Mouse (Mus musculus): ENCODE measurements around the gene 1110051M20Rik. TPM values are rescaled to one million over a fixed set of nuclear protein-coding genes. Genes with fewer than 3 reads are reported as not detected.
A peak's percentile ranks its signal among the peaks of the same experiment; 100 is the strongest.

1110051M20Rik gene
- polyA plus RNA-seq, 1 experiment from 2014 or later, result 15.6 TPM

GRCm38 (mm10) chr2:91424061-91424720, 20.3 kb downstream of the 1110051M20Rik start:
- Histone ChIP-seq H3K27ac (ENCODE audit: low read depth, low read length) (peak overlapping the region; percentile 54; the same call in 1 of the 2 replicates), H3K27me3 (replicated peaks; ENCODE audit: control insufficient read depth, insufficient read depth, low read length) (no peaks in the 10 kb centered on the region), H3K36me3 (ENCODE audit: control insufficient read depth, insufficient read depth) (peaks cover 4% of the 10 kb centered on the region; the same call in 1 of the 2 replicates), H3K4me3 (ENCODE audit: low read depth, low read length) (no peak overlapping the region), H3K9ac (ENCODE audit: low read depth, low read length) (no peak overlapping the region), H3K4me1 (replicated peaks; ENCODE audit: control insufficient read depth, insufficient read depth, low read length) (0 out of 2 replicates have a peak, but pooled peaks cover 4% of the 10 kb centered on the region), H3K9me3 (ENCODE audit: control insufficient read depth) (no peaks in the 10 kb centered on the region), H3K4me2 (replicated peaks; ENCODE audit: low read depth) (no peak overlapping the region)
- 57% methylated on average over 7 of the region's 7 CpGs for WGBS
- peak; percentile 62 for ATAC-seq
- TF ChIP-seq CTCF (IDR thresholded peaks at IDR 0.05; ENCODE audit: low read depth), result no peak

DNA sequence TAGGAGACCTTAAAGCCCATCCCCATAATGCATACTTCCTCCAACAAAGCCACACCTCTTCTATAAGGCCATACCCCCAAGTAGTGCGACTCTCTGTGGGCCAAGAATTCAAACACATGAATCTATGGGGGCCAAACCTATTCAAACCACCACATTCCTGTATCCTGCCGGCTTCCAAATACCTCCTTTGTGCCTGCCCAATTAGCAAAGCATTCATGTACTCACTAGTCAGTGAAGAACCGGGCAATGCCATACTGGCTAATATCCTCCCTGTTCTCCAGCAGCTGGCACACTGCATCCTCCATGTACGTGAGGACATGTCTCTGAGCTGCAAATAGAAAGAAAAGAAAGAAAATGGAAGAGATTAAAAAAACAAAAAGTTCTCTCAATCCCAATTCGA, 22.9 kb downstream of the 1110051M20Rik start:
- ATAC-seq, result no peak
- Histone ChIP-seq H3K36me3 (ENCODE audit: control insufficient read depth, insufficient read depth) (peaks cover 4% of the 10 kb centered on the region; the same call in 1 of the 2 replicates), H3K4me2 (replicated peaks; ENCODE audit: low read depth) (no peak overlapping the region), H3K4me3 (ENCODE audit: low read depth, low read length) (no peak overlapping the region), H3K27ac (ENCODE audit: low read depth, low read length) (no peak overlapping the region), H3K9me3 (ENCODE audit: control insufficient read depth) (no peaks in the 10 kb centered on the region), H3K9ac (ENCODE audit: low read depth, low read length) (no peak overlapping the region), H3K4me1 (replicated peaks; ENCODE audit: control insufficient read depth, insufficient read depth, low read length) (0 out of 2 replicates have a peak, but pooled peaks cover 4% of the 10 kb centered on the region), H3K27me3 (replicated peaks; ENCODE audit: control insufficient read depth, insufficient read depth, low read length) (no peaks in the 10 kb centered on the region)
- WGBS, result 91% methylated on average over 5 of the region's 5 CpGs
- TF ChIP-seq CTCF (IDR thresholded peaks at IDR 0.05; ENCODE audit: low read depth), result no peak

DNA sequence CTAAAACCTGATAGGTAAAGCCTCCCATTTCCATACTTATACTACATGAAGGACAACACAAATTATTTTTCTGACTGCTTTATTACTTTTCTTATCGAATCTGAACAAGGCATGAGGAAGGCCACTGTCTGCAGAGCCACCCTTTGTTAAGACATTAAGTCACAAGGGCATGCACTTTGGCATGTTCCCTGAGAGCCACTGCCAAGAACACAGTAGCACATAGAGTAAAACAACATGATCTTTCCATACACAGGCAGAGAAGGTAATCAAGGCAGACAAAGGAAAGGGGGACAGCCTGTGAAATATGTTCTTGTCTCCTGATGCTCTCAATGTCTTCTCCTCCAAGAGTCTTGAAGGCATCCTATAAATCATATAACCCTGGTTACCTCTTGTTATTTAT, 30.7 kb downstream of the 1110051M20Rik start:
- no peak for ATAC-seq
- Histone ChIP-seq H3K9me3 (ENCODE audit: control insufficient read depth) (no peaks in the 10 kb centered on the region), H3K9ac (ENCODE audit: low read depth, low read length) (no peak overlapping the region), H3K27ac (ENCODE audit: low read depth, low read length) (no peak overlapping the region), H3K4me3 (ENCODE audit: low read depth, low read length) (no peak overlapping the region), H3K36me3 (ENCODE audit: control insufficient read depth, insufficient read depth) (no peaks in the 10 kb centered on the region), H3K4me1 (replicated peaks; ENCODE audit: control insufficient read depth, insufficient read depth, low read length) (no peaks in the 10 kb centered on the region), H3K27me3 (replicated peaks; ENCODE audit: control insufficient read depth, insufficient read depth, low read length) (no peaks in the 10 kb centered on the region), H3K4me2 (replicated peaks; ENCODE audit: low read depth) (no peak overlapping the region)
- TF ChIP-seq CTCF (IDR thresholded peaks at IDR 0.05; ENCODE audit: low read depth), result no peak
- 78% methylated on average over 1 of the region's 1 CpGs for WGBS

- H3K9ac ChIP-seq (ENCODE audit: low read depth, low read length), result no peak overlapping the region
- no peaks in the 10 kb centered on the region for H3K9me3 ChIP-seq (ENCODE audit: control insufficient read depth)
- no peak overlapping the region for H3K4me2 ChIP-seq (replicated peaks; ENCODE audit: low read depth)
- H3K4me3 ChIP-seq (ENCODE audit: low read depth, low read length), result no peak overlapping the region
- TF ChIP-seq CTCF (IDR thresholded peaks at IDR 0.05; ENCODE audit: low read depth), result no peak
- no peaks in the 10 kb centered on the region for H3K36me3 ChIP-seq (ENCODE audit: control insufficient read depth, insufficient read depth)
- ATAC-seq, result no peak
- H3K27me3 ChIP-seq (replicated peaks; ENCODE audit: control insufficient read depth, insufficient read depth, low read length), result no peaks in the 10 kb centered on the region
- H3K4me1 ChIP-seq (replicated peaks; ENCODE audit: control insufficient read depth, insufficient read depth, low read length), result no peaks in the 10 kb centered on the region
- WGBS, result 62% methylated on average over 5 of the region's 5 CpGs
- no peak overlapping the region for H3K27ac ChIP-seq (ENCODE audit: low read depth, low read length)
These were observed 32.1 kb downstream of the 1110051M20Rik start for GRCm38 (mm10) chr2:91412361-91412760.

DNA sequence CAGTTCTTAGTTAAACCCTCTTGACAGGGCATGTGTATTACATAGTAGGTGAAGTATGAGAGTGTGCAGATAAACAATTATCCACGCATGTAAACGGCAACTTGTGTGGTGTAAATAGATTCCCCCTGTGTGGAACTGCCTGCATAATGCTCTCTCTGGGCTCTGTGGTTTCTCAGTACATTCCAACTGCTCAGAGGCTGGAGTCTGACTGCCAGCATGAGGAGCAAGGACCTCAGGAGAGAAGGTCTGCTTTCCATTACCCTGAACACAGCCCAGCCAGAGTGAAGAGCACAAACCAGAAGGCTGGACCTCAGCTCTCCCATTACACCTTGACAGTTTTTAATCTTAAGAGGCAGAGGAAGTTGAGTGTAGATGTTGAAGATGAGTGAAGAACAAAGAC, 33.0 kb downstream of the 1110051M20Rik start:
- H3K27ac ChIP-seq (ENCODE audit: low read depth, low read length), result no peak overlapping the region

DNA sequence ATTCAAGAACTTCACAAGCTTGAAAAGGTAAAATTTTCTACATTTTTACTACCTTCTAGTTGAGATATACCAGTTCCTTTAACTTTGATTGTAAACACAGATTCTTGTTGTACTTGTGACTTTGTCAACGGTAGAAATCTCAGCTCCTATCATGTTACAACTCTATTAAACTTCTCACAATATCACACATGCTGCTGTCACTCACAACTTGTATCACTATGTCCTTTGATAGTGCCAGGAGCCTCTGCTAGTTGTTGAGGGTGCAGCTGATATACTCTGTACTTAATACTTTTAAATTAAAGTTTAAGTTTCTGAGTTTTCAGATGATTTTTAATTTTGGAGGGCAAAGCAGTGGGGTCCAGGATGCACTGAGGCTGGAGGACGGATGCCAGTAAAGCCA, 36.5 kb downstream of the 1110051M20Rik start:
- 78% methylated on average over 2 of the region's 2 CpGs for WGBS
- TF ChIP-seq CTCF (IDR thresholded peaks at IDR 0.05; ENCODE audit: low read depth), result no peak
- H3K4me1 ChIP-seq (replicated peaks; ENCODE audit: control insufficient read depth, insufficient read depth, low read length), result no peaks in the 10 kb centered on the region
- H3K27ac ChIP-seq (ENCODE audit: low read depth, low read length), result no peak overlapping the region
- no peaks in the 10 kb centered on the region for H3K27me3 ChIP-seq (replicated peaks; ENCODE audit: control insufficient read depth, insufficient read depth, low read length)
- no peaks in the 10 kb centered on the region for H3K36me3 ChIP-seq (ENCODE audit: control insufficient read depth, insufficient read depth)
- no peak overlapping the region for H3K4me3 ChIP-seq (ENCODE audit: low read depth, low read length)
- no peak overlapping the region for H3K4me2 ChIP-seq (replicated peaks; ENCODE audit: low read depth)
- no peaks in the 10 kb centered on the region for H3K9me3 ChIP-seq (ENCODE audit: control insufficient read depth)
- ATAC-seq, result no peak
- no peak overlapping the region for H3K9ac ChIP-seq (ENCODE audit: low read depth, low read length)

More for the DNA sequence above, 33.0 kb downstream of the 1110051M20Rik start:
- H3K36me3 ChIP-seq (ENCODE audit: control insufficient read depth, insufficient read depth), result no peaks in the 10 kb centered on the region
- no peak overlapping the region for H3K4me3 ChIP-seq (ENCODE audit: low read depth, low read length)
- H3K9me3 ChIP-seq (ENCODE audit: control insufficient read depth), result no peaks in the 10 kb centered on the region
- ATAC-seq, result no peak
- H3K4me1 ChIP-seq (replicated peaks; ENCODE audit: control insufficient read depth, insufficient read depth, low read length), result no peaks in the 10 kb centered on the region
- H3K4me2 ChIP-seq (replicated peaks; ENCODE audit: low read depth), result no peak overlapping the region
- H3K27me3 ChIP-seq (replicated peaks; ENCODE audit: control insufficient read depth, insufficient read depth, low read length), result no peaks in the 10 kb centered on the region
- H3K9ac ChIP-seq (ENCODE audit: low read depth, low read length), result no peak overlapping the region
- no peak for TF ChIP-seq CTCF (IDR thresholded peaks at IDR 0.05; ENCODE audit: low read depth)
- WGBS, result 69% methylated on average over 2 of the region's 2 CpGs

All from intestine, postnatal 0 days (tissue).